Comparison of ENCODE assay signal across 8 mouse cellular contexts in genomic region chr10:94147391-94147755, GRCm38 (mm10). TPM values are rescaled to one million over a fixed set of nuclear protein-coding genes. Genes with fewer than 3 reads are reported as not detected.
DNase-seq lines count a peak whose midpoint lies in the region; ATAC-seq lines count a peak whose summit lies in the region.

No protein-coding gene starts in this region.

- intact Hi-C loops in heart, postnatal 10 days (cut with DNase I): no loop called here

- DNase-seq in heart, postnatal 10 days: no peak
- no peak for DNase-seq in hindbrain, embryonic 14.5 days (ENCODE audit: low spot score)
- DNase-seq in midbrain, embryonic 14.5 days: no peak
- no peak for DNase-seq in T-cell, adult 2 months (ENCODE audit: low spot score)
- no peak for DNase-seq in spleen, adult 18-20 months
- DNase-seq in frontal cortex, postnatal 14 days (ENCODE audit: low spot score in 2 of 2): no peak

- no peaks in the 10 kb centered on the region for H3K9me3 ChIP-seq in heart, embryonic 16.5 days (replicated peaks; ENCODE audit: control insufficient read depth, low read length)
- no peaks in the 10 kb centered on the region for H3K9me3 ChIP-seq in hindbrain, embryonic 14.5 days (ENCODE audit: control insufficient read depth, low read length)
- no peaks in the 10 kb centered on the region for H3K9me3 ChIP-seq in midbrain, embryonic 14.5 days (ENCODE audit: control insufficient read depth, low read length)

- peaks cover 14% of the 10 kb centered on the region for H3K4me1 ChIP-seq in heart, embryonic 16.5 days (ENCODE audit: control insufficient read depth, insufficient read depth, low read length)
- H3K4me1 ChIP-seq in hindbrain, embryonic 14.5 days (replicated peaks; ENCODE audit: control insufficient read depth, insufficient read depth, low read length): peaks cover 15% of the 10 kb centered on the region
- H3K4me1 ChIP-seq in midbrain, embryonic 14.5 days (ENCODE audit: control insufficient read depth, insufficient read depth, low read length): peaks cover 13% of the 10 kb centered on the region

- ATAC-seq in heart, embryonic 16.5 days (replicated peaks; ENCODE audit: extremely low read depth, insufficient read depth, low FRiP score): peak; percentile 12; the same call in 1 of the 2 replicates
- ATAC-seq in activated CD4-positive, CD25-positive, alpha-beta regulatory T cell, adult 4 months: peak; percentile 41
- no peak for ATAC-seq in hindbrain, embryonic 14.5 days (ENCODE audit: low FRiP score)
- ATAC-seq in midbrain, embryonic 14.5 days (ENCODE audit: low FRiP score, low TSS enrichment): no peak; the same call in 1 of the 2 replicates

- H3K36me3 ChIP-seq in heart, embryonic 16.5 days (ENCODE audit: control insufficient read depth, insufficient read depth): no peaks in the 10 kb centered on the region
- no peaks in the 10 kb centered on the region for H3K36me3 ChIP-seq in hindbrain, embryonic 14.5 days (replicated peaks; ENCODE audit: control insufficient read depth, insufficient read depth)
- H3K36me3 ChIP-seq in midbrain, embryonic 14.5 days (ENCODE audit: control insufficient read depth, insufficient read depth, low read length): no peaks in the 10 kb centered on the region

- peak overlapping the region; percentile 97 for H3K27ac ChIP-seq in heart, embryonic 16.5 days (ENCODE audit: low read length)
- no peak overlapping the region for H3K27ac ChIP-seq in hindbrain, embryonic 14.5 days
- peak overlapping the region; percentile 88; the same call in 1 of the 2 replicates for H3K27ac ChIP-seq in midbrain, embryonic 14.5 days (replicated peaks; ENCODE audit: low read depth, low read length)

- WGBS in heart, embryonic 16.5 days: 10% methylated on average over 8 of the region's 8 CpGs
- WGBS in hindbrain, embryonic 14.5 days: 12% methylated on average over 8 of the region's 8 CpGs
- WGBS in midbrain, embryonic 14.5 days: 14% methylated on average over 8 of the region's 8 CpGs

- H3K4me3 ChIP-seq in heart, embryonic 16.5 days (ENCODE audit: low read length): peak overlapping the region; percentile 97
- peak overlapping the region; percentile 73 for H3K4me3 ChIP-seq in hindbrain, embryonic 14.5 days (replicated peaks; ENCODE audit: low read length)
- H3K4me3 ChIP-seq in midbrain, embryonic 14.5 days (replicated peaks; ENCODE audit: low read depth, low read length): peak overlapping the region; percentile 89

- peak overlapping the region; percentile 98 for H3K9ac ChIP-seq in heart, embryonic 16.5 days (ENCODE audit: low read length)
- H3K9ac ChIP-seq in hindbrain, embryonic 14.5 days: peak overlapping the region; percentile 85
- H3K9ac ChIP-seq in midbrain, embryonic 14.5 days (replicated peaks; ENCODE audit: low read length): peak overlapping the region; percentile 90

- peak overlapping the region; percentile 61 for H3K4me2 ChIP-seq in heart, embryonic 16.5 days (ENCODE audit: low read depth, low read length)
- H3K4me2 ChIP-seq in hindbrain, embryonic 14.5 days (replicated peaks): peak overlapping the region; percentile 49
- peak overlapping the region; percentile 70 for H3K4me2 ChIP-seq in midbrain, embryonic 14.5 days (ENCODE audit: low read length)

- H3K27me3 ChIP-seq in heart, embryonic 16.5 days (ENCODE audit: control insufficient read depth, insufficient read depth, low read length): no peaks in the 10 kb centered on the region
- no peaks in the 10 kb centered on the region for H3K27me3 ChIP-seq in hindbrain, embryonic 14.5 days (ENCODE audit: control insufficient read depth, insufficient read depth, low read length)
- no peaks in the 10 kb centered on the region for H3K27me3 ChIP-seq in midbrain, embryonic 14.5 days (ENCODE audit: control insufficient read depth, insufficient read depth, low read length)

RNA-seq across cellular contexts. Expression of gene Nr2c1, which starts 0.5 kb away (rescaled TPM):
- polyA plus RNA-seq in heart, embryonic 16.5 days (2015; fragmentation: Nextera tagmentation; extraction: Ambion mirVana): 6.4 and 6.8 TPM in 2 replicates
- 10 to 100 TPM; 10.3 to 10.4 TPM for total RNA-seq in heart, postnatal 10 days (2021)
- 1 to 10 TPM; 2.2 to 3.8 TPM for polyA plus RNA-seq in activated CD4-positive, CD25-positive, alpha-beta regulatory T cell, adult 4 months (2017; shearing (Covaris generic))
- 7.0 and 8.0 TPM in 2 replicates for polyA plus RNA-seq in hindbrain, embryonic 14.5 days (2014; fragmentation: Nextera tagmentation; extraction: Ambion mirVana)
- 7.3 and 8.6 TPM in 2 replicates for polyA plus RNA-seq in midbrain, embryonic 14.5 days (2014; fragmentation: Nextera tagmentation; extraction: Ambion mirVana)

RNA-seq across cellular contexts. Expression of gene Ndufa12, which starts 51.1 kb away (rescaled TPM):
- polyA plus RNA-seq in heart, embryonic 16.5 days (2015; fragmentation: Nextera tagmentation; extraction: Ambion mirVana): 593 and 824 TPM in 2 replicates
- 100 to 1,000 TPM; 627 to 629 TPM for total RNA-seq in heart, postnatal 10 days (2021)
- 100 to 1,000 TPM; 126 to 201 TPM for polyA plus RNA-seq in activated CD4-positive, CD25-positive, alpha-beta regulatory T cell, adult 4 months (2017; shearing (Covaris generic))
- polyA plus RNA-seq in hindbrain, embryonic 14.5 days (2014; fragmentation: Nextera tagmentation; extraction: Ambion mirVana): 424 and 441 TPM in 2 replicates
- 412 and 492 TPM in 2 replicates for polyA plus RNA-seq in midbrain, embryonic 14.5 days (2014; fragmentation: Nextera tagmentation; extraction: Ambion mirVana)

Comparison
In these comparisons a context has a peak if more than half of its experiments do, and no peak if none do; other contexts are left out.
1. ATAC-seq: peak in heart, embryonic 16.5 days (single experiment) and activated CD4-positive, CD25-positive, alpha-beta regulatory T cell, adult 4 months (single experiment); none in hindbrain, embryonic 14.5 days (single experiment) and midbrain, embryonic 14.5 days (single experiment).
2. Peak in every context shown above with its lines, with median percentiles within 50 percentile points of each other: H3K4me2 ChIP-seq, H3K4me3 ChIP-seq and H3K9ac ChIP-seq.